Mouse (Mus musculus) liver, adult 2 months (tissue): ENCODE data around the gene Grxcr1.

ENCODE experiments used
- CTCF ChIP-seq: fragments of 200-500 bp; IDR thresholded peaks from 2 replicates; pipeline ENCODE4 v1.5.1; 2011; ENCODE audit warnings: low read depth, low read length, control low read depth
- POLR2A ChIP-seq: fragments of 200-500 bp; IDR thresholded peaks from 2 replicates; pipeline ENCODE4 v1.6.1; 2011; ENCODE audit warnings: low read length, control low read depth; ENCODE audit not compliant: insufficient read depth; ENCODE audit errors: extremely low read depth

- TF ChIP-seq POLR2A (no peak), CTCF (no peak)
These were observed 27.2 kb upstream of the Grxcr1 start for GRCm38 (mm10) chr5:68004419-68004818.
